Mouse (Mus musculus) left cerebral cortex, postnatal 36 days (tissue): ENCODE results near the gene Dnajc5g. TPM values are rescaled to one million over a fixed set of nuclear protein-coding genes. Genes with fewer than 3 reads are reported as not detected.

Experiments
- DNase-seq, 2 experiments: peaks; one replicate each; pipeline ENCODE4 v3.0.0; 2021 to 2022; ENCODE audit warnings: low spot score in 2 of 2, mixed read lengths in 1 of 2
- intact Hi-C: fragments of 180-260 bp; cut with DNase I; formaldehyde crosslinking; loops from one replicate; pipeline ENCODE4 v1.15.1; 2025
- total RNA-seq, 2 experiments: library from RNA; stranded (reverse); gene quantifications; 2 replicates each; pipeline ENCODE4 v1.2.3; 2021

Gene Dnajc5g
- total RNA-seq, 2 experiments from 2014 or later, result not detected

GRCm38 (mm10) chr5:31095711-31096480 lies 10.2 kb upstream of the Dnajc5g start:
- DNase-seq, result no peak
- intact Hi-C loops, result no loop called here

- intact Hi-C loops, result no loop called here
- no peak for DNase-seq
These were observed 2.0 kb downstream of the Dnajc5g start, which contains the start of gene Slc30a3 for GRCm38 (mm10) chr5:31108000-31108490. Slc30a3 (minus strand) TSS chr5:31108237.

- DNase-seq, result no peak
- intact Hi-C loops, result no loop called here
These were observed 4.7 kb downstream of the Dnajc5g start for GRCm38 (mm10) chr5:31110781-31111180.

- no peak for DNase-seq
- intact Hi-C loops, result no loop called here
These were observed 10.3 kb downstream of the Dnajc5g start, which contains the start of gene Trim54 for GRCm38 (mm10) chr5:31116354-31116753. Trim54 (plus strand) TSS chr5:31116712.

- intact Hi-C loops, result no loop called here
These were observed 10.8 kb downstream of the Dnajc5g start for GRCm38 (mm10) chr5:31116912-31117311.

GRCm38 (mm10) chr5:31121111-31121510 lies 15.0 kb downstream of the Dnajc5g start:
- intact Hi-C loops, result loop anchor here (5.0 kb wide), 1 partner anchor 39 kb away; no protein-coding TSS in a partner anchor
- DNase-seq, result peak; percentile 38 to 50

More at GRCm38 (mm10) chr5:31116912-31117311, 10.8 kb downstream of the Dnajc5g start:
- DNase-seq, result no peak

GRCm38 (mm10) chr5:31123481-31123880 lies 17.4 kb downstream of the Dnajc5g start:
- intact Hi-C loops, result loop anchor here (5.0 kb wide), 1 partner anchor 41 kb away; no protein-coding TSS in a partner anchor
- DNase-seq, result no peak

- DNase-seq, result no peak
- intact Hi-C loops, result no loop called here
These were observed 20.0 kb downstream of the Dnajc5g start for GRCm38 (mm10) chr5:31126050-31126449.

- DNase-seq, result no peak
These were observed 30.8 kb downstream of the Dnajc5g start for GRCm38 (mm10) chr5:31136730-31137424.

GRCm38 (mm10) chr5:31137658-31138057 lies 31.6 kb downstream of the Dnajc5g start:
- DNase-seq, result no peak
- intact Hi-C loops, result no loop called here

More at GRCm38 (mm10) chr5:31136730-31137424, 30.8 kb downstream of the Dnajc5g start:
- intact Hi-C loops, result no loop called here

- no peak for DNase-seq
- intact Hi-C loops, result no loop called here
These were observed 32.3 kb downstream of the Dnajc5g start, which contains the start of gene Ucn for GRCm38 (mm10) chr5:31138241-31138967. Ucn (minus strand) TSS chr5:31138829.

GRCm38 (mm10) chr5:31138968-31139425 lies 32.9 kb downstream of the Dnajc5g start:
- intact Hi-C loops, result no loop called here
- DNase-seq, result no peak

- DNase-seq, result no peak
- intact Hi-C loops, result no loop called here
These were observed 43.7 kb downstream of the Dnajc5g start for GRCm38 (mm10) chr5:31149781-31150180.

GRCm38 (mm10) chr5:31151746-31152145 lies 45.7 kb downstream of the Dnajc5g start:
- no peak for DNase-seq
- intact Hi-C loops, result no loop called here

GRCm38 (mm10) chr5:31153516-31154151 lies 47.5 kb downstream of the Dnajc5g start:
- peak in 1 of 2 experiments; percentile 15 for DNase-seq
- intact Hi-C loops, result no loop called here

- peak; percentile 84 to 87 for DNase-seq
- intact Hi-C loops, result no loop called here
These were observed 48.1 kb downstream of the Dnajc5g start, which contains the start of gene Mpv17 for GRCm38 (mm10) chr5:31154152-31154553. Mpv17 (minus strand) TSS chr5:31154251.
